Mouse (Mus musculus) heart, postnatal 0 days (tissue): ENCODE measurements around the gene Gm12258. TPM values are rescaled to one million over a fixed set of nuclear protein-coding genes. Genes with fewer than 3 reads are reported as not detected.

Source experiments
- ATAC-seq: fragments of 200-750 bp; cut with Nextera tagmentation; 2 replicates; pipeline ENCODE4 v1.8.0; 2017; ENCODE audit warnings: low read depth, moderate number of reproducible peaks, moderate library complexity; ENCODE audit not compliant: insufficient read depth
- DNase-seq: peaks from one replicate; pipeline ENCODE4 v3.0.0-alpha.2; 2016; ENCODE audit warnings: low spot score
- H3K27ac ChIP-seq: fragments of 300-500 bp; sonication (generic); 2 replicates; pipeline ENCODE4 v1.5.1; 2014; ENCODE audit warnings: low read depth, mild to moderate bottlenecking
- H3K27me3 ChIP-seq: fragments of 300-500 bp; sonication (generic); 2 replicates; pipeline ENCODE4 v1.6.1; 2014; ENCODE audit warnings: low read length, mixed read lengths; ENCODE audit not compliant: control insufficient read depth, insufficient read depth
- H3K36me3 ChIP-seq: fragments of 300-500 bp; sonication (generic); replicated peaks from 2 replicates; pipeline ENCODE4 v1.6.1; 2014; ENCODE audit warnings: low read length, mixed read lengths; ENCODE audit not compliant: control insufficient read depth, insufficient read depth
- H3K4me1 ChIP-seq: fragments of 300-500 bp; sonication (generic); 2 replicates; pipeline ENCODE4 v1.6.1; 2014; ENCODE audit warnings: antibody characterized with exemption; ENCODE audit not compliant: control insufficient read depth, insufficient read depth
- H3K4me2 ChIP-seq: fragments of 300-500 bp; sonication (generic); 2 replicates; pipeline ENCODE4 v1.6.1; 2014; ENCODE audit warnings: low read depth, mild to moderate bottlenecking, low read length, moderate library complexity
- H3K4me3 ChIP-seq: fragments of 300-500 bp; sonication (generic); 2 replicates; pipeline ENCODE4 v1.5.1; 2014; ENCODE audit warnings: low read depth, low read length
- H3K9ac ChIP-seq: fragments of 300-500 bp; sonication (generic); replicated peaks from 2 replicates; pipeline ENCODE4 v1.6.1; 2014; ENCODE audit warnings: low read depth, low read length, mixed read lengths
- H3K9me3 ChIP-seq: fragments of 300-500 bp; sonication (generic); replicated peaks from 2 replicates; pipeline ENCODE4 v1.6.1; 2016; ENCODE audit warnings: low read length; ENCODE audit not compliant: control insufficient read depth
- CTCF ChIP-seq: IDR thresholded peaks from 2 replicates; pipeline ENCODE4 v1.5.1; 2016; ENCODE audit warnings: antibody characterized with exemption, control low read depth, low read depth
- EP300 ChIP-seq: IDR thresholded peaks from 2 replicates; pipeline ENCODE4 v1.6.1; 2016; ENCODE audit warnings: antibody characterized with exemption, low read depth
- WGBS: fragments of 180-500 bp; shearing (Covaris S2); extraction: QIAGEN DNeasy Blood & Tissue Kit; methylation state at CpG from one replicate; pipeline ENCODE4 v1.1.7; 2014; 5-methylcytosine and 5-hydroxymethylcytosine counted together
- polyA plus RNA-seq: library from polyadenylated mRNA; unstranded; fragments of >200 nt; fragmentation: Nextera tagmentation; extraction: Ambion mirVana; gene quantifications from 2 replicates; pipeline ENCODE4 v1.2.1, GENCODE M21; 2015
- total RNA-seq: library from RNA; depleted of rRNA; stranded (reverse); fragments of >200 nt; gene quantifications from 2 replicates; pipeline ENCODE4 v1.2.3, GENCODE M21; 2014; ENCODE audit warnings: low replicate concordance; rRNA removed

Gm12258 gene
- 2.5 and 2.7 TPM in 2 replicates for total RNA-seq
- 2.1 and 2.7 TPM in 2 replicates for polyA plus RNA-seq

DNA sequence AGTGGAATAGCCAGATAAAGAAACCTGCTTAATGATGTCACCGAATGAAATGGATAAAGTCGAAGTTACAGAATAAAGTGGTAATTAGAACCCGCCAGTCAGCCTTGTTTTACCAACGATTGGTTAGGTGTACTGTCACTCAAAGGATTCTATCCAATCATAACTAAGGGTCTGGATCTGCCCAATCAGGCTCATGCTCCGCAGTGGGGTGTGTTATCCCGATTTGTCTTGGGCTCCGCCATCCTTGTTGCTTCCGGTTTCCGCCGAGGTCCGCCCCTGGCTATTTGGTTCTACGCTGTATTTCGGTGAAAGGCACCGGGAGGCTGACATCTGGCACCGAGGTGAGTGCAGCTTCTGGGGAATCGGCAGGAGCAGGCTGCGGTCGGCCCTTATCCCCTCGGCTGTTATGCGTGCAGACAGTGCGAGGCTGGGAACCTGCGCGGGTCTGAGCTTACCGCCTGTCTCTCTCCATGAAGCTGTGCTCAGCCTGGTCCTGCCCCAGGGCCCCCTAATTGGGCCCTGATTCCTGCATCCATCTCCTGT is at the start of gene Gm12258:
TSS of gene Gm12258 (plus strand) at position 240 of the 543 bp plus-strand sequence.
- H3K9ac ChIP-seq, result peak within 1 kb of the TSS; percentile 62
- H3K9me3 ChIP-seq, result no peaks in the 10 kb centered on the region
- H3K36me3 ChIP-seq, result peaks cover 12% of the 10 kb centered on the region
- peak; percentile 92 for DNase-seq
- under 1% methylated on average over 24 of the region's 24 CpGs for WGBS
- H3K4me2 ChIP-seq, result peak within 1 kb of the TSS; percentile 83
- peak within 1 kb of the TSS; percentile 63 for H3K4me3 ChIP-seq
- peak; percentile 100 for ATAC-seq
- peak within 1 kb of the TSS; percentile 43 for H3K27ac ChIP-seq
- no peak for TF ChIP-seq CTCF
- TF ChIP-seq EP300, result peak; percentile 53; the same call in 1 of the 2 replicates
- no peaks in the 10 kb centered on the region for H3K27me3 ChIP-seq
- peaks cover 9% of the 10 kb centered on the region for H3K4me1 ChIP-seq

DNA sequence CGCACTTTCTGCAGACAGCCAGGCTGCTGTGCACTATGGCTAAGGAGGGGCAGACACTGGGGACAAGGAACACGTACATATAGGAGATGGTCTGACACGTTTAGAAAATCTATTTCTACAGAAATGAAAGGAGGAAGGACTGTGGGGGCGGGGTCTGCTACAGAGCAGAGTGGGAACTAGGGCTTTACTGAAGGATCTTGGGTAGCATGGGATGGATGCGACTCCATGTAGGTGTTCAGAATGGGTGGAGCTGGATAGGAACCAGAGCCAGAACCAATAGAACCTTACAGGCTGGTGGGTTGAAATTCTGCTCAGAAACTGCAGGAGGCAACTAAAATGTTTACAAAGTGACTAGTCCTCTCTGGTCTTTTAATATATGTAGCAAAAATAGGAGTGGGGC is 47.2 kb upstream of the Gm12258 start:
- H3K9ac ChIP-seq, result no peak overlapping the region
- no peaks in the 10 kb centered on the region for H3K27me3 ChIP-seq
- no peaks in the 10 kb centered on the region for H3K36me3 ChIP-seq
- no peak overlapping the region for H3K4me3 ChIP-seq
- H3K9me3 ChIP-seq, result no peaks in the 10 kb centered on the region
- H3K4me1 ChIP-seq, result no peaks in the 10 kb centered on the region
- TF ChIP-seq EP300 (no peak), CTCF (no peak)
- H3K27ac ChIP-seq, result no peak overlapping the region
- WGBS, result 69% methylated on average over 5 of the region's 5 CpGs
- no peak overlapping the region for H3K4me2 ChIP-seq
- DNase-seq, result no peak
- no peak for ATAC-seq

DNA sequence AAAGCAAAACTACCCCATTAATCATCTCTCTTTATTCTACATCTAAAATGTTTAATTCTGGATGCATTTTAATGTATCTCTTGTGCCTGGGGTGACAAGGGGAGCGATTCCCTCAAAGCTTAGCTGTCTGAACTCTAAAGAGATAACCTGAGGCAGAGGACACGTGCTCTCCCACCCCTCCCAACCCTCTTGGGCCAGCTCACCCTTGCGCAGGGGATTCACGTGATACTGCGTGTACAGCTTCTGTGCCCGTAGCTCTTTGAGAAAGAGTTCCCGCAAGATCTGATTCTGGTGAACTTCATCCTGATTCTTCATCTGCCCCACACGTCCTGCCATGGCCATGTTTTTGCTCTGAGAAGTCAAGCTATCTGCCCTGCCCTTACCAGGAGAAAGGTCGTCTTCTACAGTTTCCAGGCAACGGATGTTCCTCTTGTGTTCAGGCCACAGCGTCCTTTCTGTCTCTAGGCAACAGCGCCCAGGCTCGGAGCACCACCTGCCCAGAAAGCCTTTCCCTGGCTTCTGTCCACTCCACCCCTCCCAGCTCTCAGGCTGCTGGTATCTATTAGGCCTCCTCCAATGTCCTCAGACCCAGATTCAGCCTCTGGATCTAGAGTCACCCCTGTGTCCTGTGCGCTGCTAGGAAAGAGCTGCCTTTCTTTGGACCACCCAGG is 45.3 kb upstream of the Gm12258 start, which contains the start of gene Fam183b:
TSS of gene Fam183b (minus strand) at position 403 of the 671 bp plus-strand sequence.
- Histone ChIP-seq H3K36me3 (no peaks in the 10 kb centered on the region), H3K27ac (no peak within 1 kb of the TSS), H3K4me1 (no peaks in the 10 kb centered on the region), H3K4me2 (no peak within 1 kb of the TSS), H3K9me3 (no peaks in the 10 kb centered on the region), H3K9ac (no peak within 1 kb of the TSS), H3K4me3 (no peak within 1 kb of the TSS), H3K27me3 (no peaks in the 10 kb centered on the region)
- peak; percentile 16 for DNase-seq
- WGBS, result 32% methylated on average over 14 of the region's 14 CpGs
- peak; percentile 86 for ATAC-seq
- TF ChIP-seq CTCF (no peak), EP300 (no peak)

DNA sequence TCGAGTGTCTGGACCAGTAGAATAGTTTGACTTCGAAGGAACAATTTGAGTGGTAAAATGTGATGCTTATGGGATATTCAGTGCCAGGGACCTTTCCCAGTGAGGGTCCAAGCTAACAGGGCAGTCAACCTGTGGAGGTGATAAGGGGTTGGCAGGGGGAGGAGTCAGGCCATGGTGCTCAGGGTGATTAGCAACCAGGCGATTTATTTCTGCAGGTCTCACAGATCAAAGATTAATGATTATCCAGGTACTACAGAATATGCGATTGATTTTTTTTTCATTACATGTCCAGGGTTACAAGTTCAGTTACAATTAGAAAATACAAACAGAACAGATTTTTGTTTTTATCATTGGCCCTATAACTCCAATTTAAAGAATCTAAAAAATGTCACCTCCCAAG is 43.1 kb upstream of the Gm12258 start:
- 76% methylated on average over 4 of the region's 4 CpGs for WGBS
- ATAC-seq (no peak), DNase-seq (no peak)
- Histone ChIP-seq H3K9me3 (no peaks in the 10 kb centered on the region), H3K27me3 (no peaks in the 10 kb centered on the region), H3K4me3 (no peak overlapping the region), H3K4me1 (no peaks in the 10 kb centered on the region), H3K9ac (no peak overlapping the region), H3K4me2 (no peak overlapping the region), H3K36me3 (no peaks in the 10 kb centered on the region), H3K27ac (no peak overlapping the region)
- no peak for TF ChIP-seq EP300
- TF ChIP-seq CTCF, result no peak

DNA sequence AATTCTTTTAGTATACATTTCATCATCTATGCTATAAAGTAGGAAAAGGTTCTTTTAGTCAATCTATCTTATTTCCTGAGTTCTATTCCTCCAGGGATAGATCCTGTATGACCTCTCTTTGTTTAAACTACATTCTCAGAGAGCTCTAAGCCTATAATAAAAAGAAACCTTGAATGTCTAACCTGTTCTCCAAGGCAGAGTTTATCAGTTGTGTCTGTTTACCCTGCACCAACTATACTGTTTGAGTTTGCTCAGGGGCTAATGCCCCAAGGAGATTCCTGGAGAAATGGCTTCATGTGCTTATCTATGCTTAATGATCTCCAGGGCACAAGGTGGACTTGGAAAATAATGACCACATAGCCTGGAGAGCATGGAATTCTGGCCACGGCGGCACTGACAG is 42.6 kb upstream of the Gm12258 start:
- H3K9me3 ChIP-seq, result no peaks in the 10 kb centered on the region
- H3K4me1 ChIP-seq, result no peaks in the 10 kb centered on the region
- H3K36me3 ChIP-seq, result no peaks in the 10 kb centered on the region
- DNase-seq (no peak), ATAC-seq (no peak)
- no peak for TF ChIP-seq CTCF
- TF ChIP-seq EP300, result no peak
- H3K27me3 ChIP-seq, result no peaks in the 10 kb centered on the region
- H3K4me2 ChIP-seq, result no peak overlapping the region
- H3K9ac ChIP-seq, result no peak overlapping the region
- WGBS, result 59% methylated on average over 2 of the region's 2 CpGs
- no peak overlapping the region for H3K4me3 ChIP-seq
- H3K27ac ChIP-seq, result no peak overlapping the region
